Mouse (Mus musculus) stomach, postnatal 0 days (tissue): ENCODE data around the gene Cgref1. TPM values are rescaled to one million over a fixed set of nuclear protein-coding genes. Genes with fewer than 3 reads are reported as not detected.
A peak's percentile ranks its signal among the peaks of the same experiment; 100 is the strongest.

ENCODE experiments used
- ATAC-seq: fragments of 200-750 bp; cut with Nextera tagmentation; 2 replicates; pipeline ENCODE4 v1.8.0; 2017; ENCODE audit not compliant: low FRiP score, low TSS enrichment
- DNase-seq: peaks from one replicate; pipeline ENCODE4 v3.0.0-alpha.2; 2016; ENCODE audit warnings: low spot score
- H3K27ac ChIP-seq: fragments of 300-500 bp; sonication (generic); replicated peaks from 2 replicates; pipeline ENCODE4 v1.5.1; 2014; ENCODE audit warnings: mild to moderate bottlenecking, control low read depth
- H3K27me3 ChIP-seq: fragments of 300-500 bp; sonication (generic); 2 replicates; pipeline ENCODE4 v1.6.1; 2014; ENCODE audit warnings: low read length; ENCODE audit not compliant: control insufficient read depth, insufficient read depth
- H3K36me3 ChIP-seq: fragments of 300-500 bp; sonication (generic); 2 replicates; pipeline ENCODE4 v1.6.1; 2014; ENCODE audit warnings: low read length, mixed read lengths; ENCODE audit not compliant: control insufficient read depth, insufficient read depth
- H3K4me1 ChIP-seq: fragments of 300-500 bp; sonication (generic); replicated peaks from 2 replicates; pipeline ENCODE4 v1.6.1; 2014; ENCODE audit warnings: antibody characterized with exemption; ENCODE audit not compliant: control insufficient read depth, insufficient read depth
- H3K4me2 ChIP-seq: fragments of 300-500 bp; sonication (generic); replicated peaks from 2 replicates; pipeline ENCODE4 v1.6.1; 2014; ENCODE audit warnings: low read depth, mild to moderate bottlenecking, control low read depth, moderate library complexity
- H3K4me3 ChIP-seq: fragments of 300-500 bp; sonication (generic); 2 replicates; pipeline ENCODE4 v1.5.1; 2014; ENCODE audit warnings: low read depth, low read length, control low read depth
- H3K9ac ChIP-seq: fragments of 300-500 bp; sonication (generic); 2 replicates; pipeline ENCODE4 v1.6.1; 2014; ENCODE audit warnings: mild to moderate bottlenecking, low read length, control low read depth, mixed read lengths
- H3K9me3 ChIP-seq: fragments of 300-500 bp; sonication (generic); 2 replicates; pipeline ENCODE4 v1.6.1; 2016; ENCODE audit warnings: low read length; ENCODE audit not compliant: control insufficient read depth
- CTCF ChIP-seq: IDR thresholded peaks from 2 replicates; pipeline ENCODE4 v1.5.1; 2016; ENCODE audit warnings: antibody characterized with exemption, low read depth, mild to moderate bottlenecking, moderate library complexity
- EP300 ChIP-seq: optimal IDR thresholded peaks from 2 replicates; pipeline ENCODE3; 2016; ENCODE audit warnings: antibody characterized with exemption
- WGBS: fragments of 180-500 bp; shearing (Covaris S2); extraction: QIAGEN DNeasy Blood & Tissue Kit; methylation state at CpG from one replicate; pipeline ENCODE4 v1.1.7; 2014; 5-methylcytosine and 5-hydroxymethylcytosine counted together
- polyA plus RNA-seq: library from polyadenylated mRNA; unstranded; fragments of >200 nt; fragmentation: Nextera tagmentation; extraction: Ambion mirVana; gene quantifications from 2 replicates; pipeline ENCODE4 v1.2.1, GENCODE M21; 2015

The Cgref1 gene
- polyA plus RNA-seq, 1 experiment from 2014 or later = 24.8 TPM

GRCm38 (mm10) chr5:30914101-30914635 is 31.2 kb downstream of the Cgref1 start:
- Histone ChIP-seq H3K27ac (peak overlapping the region; percentile 92), H3K9me3 (no peaks in the 10 kb centered on the region), H3K9ac (peak overlapping the region; percentile 67), H3K27me3 (no peaks in the 10 kb centered on the region), H3K4me2 (peak overlapping the region; percentile 75), H3K36me3 (peaks cover 15% of the 10 kb centered on the region), H3K4me1 (peaks cover 9% of the 10 kb centered on the region), H3K4me3 (peak overlapping the region; percentile 43)
- DNase-seq = no peak
- no peak for ATAC-seq
- WGBS = 35% methylated on average over 7 of the region's 7 CpGs
- TF ChIP-seq EP300 (no peak), CTCF (no peak)

DNA sequence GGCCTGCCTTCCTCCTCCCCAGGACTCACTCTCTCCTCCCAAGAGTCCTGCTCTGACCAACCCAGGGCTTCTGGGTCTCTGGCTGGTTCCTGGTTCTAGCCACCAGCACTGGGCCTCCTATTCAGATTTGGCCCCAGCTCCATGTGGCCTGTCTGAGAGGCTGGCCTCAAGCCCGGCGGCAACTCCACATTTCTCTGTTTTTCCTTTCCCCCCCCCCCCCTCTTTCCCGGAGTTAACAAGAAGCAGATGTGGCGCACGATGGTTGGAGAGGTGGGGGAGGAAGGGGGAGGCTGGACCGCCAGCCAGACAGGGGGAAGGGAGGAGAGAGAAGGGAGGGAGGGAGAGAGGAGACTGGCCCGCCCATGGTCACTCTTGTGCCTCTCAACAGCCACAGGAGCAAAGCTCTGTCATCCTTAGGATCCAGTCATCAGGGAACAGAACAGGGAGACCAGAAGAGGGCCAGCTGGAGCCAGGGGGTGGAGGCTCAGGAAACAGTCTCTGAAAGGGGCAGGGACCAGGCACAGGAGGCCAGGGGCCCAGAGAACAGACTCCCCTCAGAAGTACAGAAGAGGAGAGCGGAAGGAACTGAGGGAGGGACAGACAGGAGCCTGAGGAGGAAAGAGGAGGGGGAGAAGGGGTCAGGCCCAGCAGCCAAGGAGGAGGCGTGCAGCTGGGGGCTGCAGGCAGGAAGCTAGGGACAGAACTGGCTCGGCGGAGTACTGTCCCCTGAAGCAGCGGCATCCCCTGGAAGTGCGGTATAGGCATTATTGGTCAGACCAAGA is 32.1 kb downstream of the Cgref1 start, which contains the start of gene Emilin1:
Emilin1 (plus strand) TSS at position 343 of the 782 bp plus-strand sequence.
- TF ChIP-seq EP300 (no peak), CTCF (peak; percentile 33; the same call in 1 of the 2 replicates)
- Histone ChIP-seq H3K27ac (peak within 1 kb of the TSS; percentile 92), H3K4me3 (peak within 1 kb of the TSS; percentile 43), H3K9ac (peak within 1 kb of the TSS; percentile 67), H3K4me1 (peaks cover 14% of the 10 kb centered on the region), H3K36me3 (peaks cover 13% of the 10 kb centered on the region), H3K4me2 (peak within 1 kb of the TSS; percentile 75), H3K9me3 (no peaks in the 10 kb centered on the region), H3K27me3 (no peaks in the 10 kb centered on the region)
- 22% methylated on average over 13 of the region's 13 CpGs for WGBS
- ATAC-seq = peak; percentile 68
- DNase-seq = peak; percentile 64

DNA sequence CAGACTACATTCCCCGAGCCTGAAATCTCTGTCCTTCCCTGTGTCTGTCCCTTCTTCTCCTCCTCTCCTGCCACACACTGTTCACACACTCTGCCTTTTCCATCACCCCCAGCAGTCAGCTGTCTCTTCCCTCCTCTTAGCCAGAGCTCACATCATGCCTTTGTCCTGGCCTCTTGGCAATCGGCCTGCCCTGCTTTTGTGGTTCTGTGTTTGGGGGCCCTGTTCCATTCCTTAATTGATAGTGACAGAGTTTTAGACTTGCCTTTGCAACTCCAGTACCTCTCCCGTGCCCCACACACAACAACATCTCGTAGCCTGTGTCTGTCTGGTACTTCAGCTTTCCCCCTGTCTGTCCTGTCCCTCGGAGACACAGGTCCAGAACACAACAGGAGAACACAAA is 33.2 kb downstream of the Cgref1 start:
- no peak overlapping the region for H3K4me3 ChIP-seq
- peaks cover 2% of the 10 kb centered on the region; the same call in 1 of the 2 replicates for H3K36me3 ChIP-seq
- H3K4me1 ChIP-seq = peaks cover 14% of the 10 kb centered on the region
- ATAC-seq (no peak), DNase-seq (no peak)
- no peak overlapping the region for H3K4me2 ChIP-seq
- 0 out of 2 replicates have a peak overlapping the region, but pooled peaks have one; percentile 9 for H3K9ac ChIP-seq
- no peak for TF ChIP-seq CTCF
- TF ChIP-seq EP300 = no peak
- 50% methylated on average over 5 of the region's 5 CpGs for WGBS
- H3K27ac ChIP-seq = peak overlapping the region; percentile 92
- no peaks in the 10 kb centered on the region for H3K9me3 ChIP-seq
- H3K27me3 ChIP-seq = no peaks in the 10 kb centered on the region

GRCm38 (mm10) chr5:30910481-30910880 is 34.9 kb downstream of the Cgref1 start:
- Histone ChIP-seq H3K27ac (no peak overlapping the region), H3K36me3 (no peaks in the 10 kb centered on the region), H3K4me1 (peaks cover 18% of the 10 kb centered on the region), H3K4me3 (no peak overlapping the region), H3K9ac (no peak overlapping the region), H3K4me2 (no peak overlapping the region), H3K9me3 (no peaks in the 10 kb centered on the region), H3K27me3 (no peaks in the 10 kb centered on the region)
- ATAC-seq (no peak), DNase-seq (no peak)
- TF ChIP-seq CTCF = no peak
- TF ChIP-seq EP300 = no peak

DNA sequence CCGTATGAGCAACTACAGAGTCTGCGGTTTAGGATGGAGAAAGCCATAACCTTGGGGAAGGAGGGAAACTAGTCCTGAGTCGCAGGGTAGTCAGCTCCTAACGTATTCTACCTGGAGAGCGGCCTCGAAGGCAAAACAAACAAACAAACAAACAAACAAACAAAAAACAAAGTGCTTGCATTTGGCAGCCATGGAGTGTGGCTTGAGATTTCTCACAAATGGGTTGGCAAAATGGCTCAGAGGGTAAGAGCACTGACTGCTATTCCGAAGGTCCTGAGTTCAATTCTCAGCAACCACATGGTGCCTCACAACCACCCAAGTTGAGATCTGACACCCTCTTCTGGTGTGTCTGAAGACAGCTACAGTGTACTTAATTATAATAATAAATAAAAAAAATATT is 35.5 kb downstream of the Cgref1 start:
- TF ChIP-seq EP300 (no peak), CTCF (no peak)
- H3K27ac ChIP-seq = peak overlapping the region; percentile 96
- WGBS = 80% methylated on average over 7 of the region's 7 CpGs
- ATAC-seq (no peak), DNase-seq (no peak)
- no peaks in the 10 kb centered on the region for H3K9me3 ChIP-seq
- H3K9ac ChIP-seq = no peak overlapping the region
- no peak overlapping the region for H3K4me2 ChIP-seq
- peaks cover 5% of the 10 kb centered on the region; the same call in 1 of the 2 replicates for H3K36me3 ChIP-seq
- peaks cover 18% of the 10 kb centered on the region for H3K4me1 ChIP-seq
- H3K27me3 ChIP-seq = no peaks in the 10 kb centered on the region
- H3K4me3 ChIP-seq = no peak overlapping the region

- 19% methylated on average over 7 of the region's 7 CpGs for WGBS
- TF ChIP-seq CTCF (no peak), EP300 (no peak)
- 0 out of 2 replicates have a peak overlapping the region, but pooled peaks have one; percentile 17 for H3K4me2 ChIP-seq
These were observed 36.1 kb downstream of the Cgref1 start for GRCm38 (mm10) chr5:30909300-30909659.

More at GRCm38 (mm10) chr5:30909300-30909659, 36.1 kb downstream of the Cgref1 start:
- no peak for ATAC-seq
- Histone ChIP-seq H3K9me3 (no peaks in the 10 kb centered on the region), H3K4me1 (peaks cover 18% of the 10 kb centered on the region), H3K36me3 (peaks cover 9% of the 10 kb centered on the region), H3K4me3 (no peak overlapping the region), H3K27ac (peak overlapping the region; percentile 96), H3K27me3 (no peaks in the 10 kb centered on the region), H3K9ac (no peak overlapping the region)
- DNase-seq = no peak
